ENCODE assay signal across 12 mouse cellular contexts in genomic region chr8:107386171-107386570, GRCm38 (mm10). TPM values are rescaled to one million over a fixed set of nuclear protein-coding genes. Genes with fewer than 3 reads are reported as not detected.
A peak's percentile ranks its signal among the peaks of the same experiment; 100 is the strongest.
DNase-seq lines count a peak whose midpoint lies in the region; ATAC-seq and TF ChIP-seq lines count a peak whose summit lies in the region.
"Had no signal": no experiment of that assay in that cellular context is flagged by ENCODE, and none has a peak within 500 bp of the region (broad histone marks: within the 10 kb centered on the region; RNA-seq: fewer than 3 reads in every experiment).

No protein-coding gene starts in this region.

- H3K4me3 ChIP-seq in kidney, adult 2 months (ENCODE audit: insufficient read depth, low read depth, low read length): no peak overlapping the region
- H3K4me3 ChIP-seq in G1E (ENCODE audit: low read depth, low read length): no peak overlapping the region
- H3K4me3 ChIP-seq: embryonic facial prominence, embryonic 13.5 days; left cerebral cortex, adult 2 months had no signal

- no peaks in the 10 kb centered on the region for H3K36me3 ChIP-seq in kidney, adult 2 months (ENCODE audit: control insufficient read depth, insufficient read depth, low read length)
- peaks cover 14% of the 10 kb centered on the region for H3K36me3 ChIP-seq in G1E (replicated peaks)
- H3K36me3 ChIP-seq: embryonic facial prominence, embryonic 13.5 days had no signal

- TF ChIP-seq CTCF in kidney, adult 2 months (conservative IDR thresholded peaks at IDR 0.05; ENCODE audit: insufficient read depth, insufficient read length, low read depth, low read length): no peak
- TF ChIP-seq CTCF in G1E (IDR thresholded peaks at IDR 0.05; ENCODE audit: low read depth, low read length): no peak

- no peaks in the 10 kb centered on the region for H3K27me3 ChIP-seq in kidney, adult 2 months (replicated peaks; ENCODE audit: control insufficient read depth, insufficient read depth, low read length)
- H3K27me3 ChIP-seq in G1E (ENCODE audit: insufficient read depth, low read length): peaks cover 4% of the 10 kb centered on the region; the same call in 1 of the 2 replicates
- H3K27me3 ChIP-seq: embryonic facial prominence, embryonic 13.5 days had no signal

- WGBS in kidney, adult 2 months: 29% methylated on average over 5 of the region's 5 CpGs

- intact Hi-C loops in heart, postnatal 36 days (cut with DNase I): no loop called here
- intact Hi-C loops in left cerebral cortex, postnatal 4 days (cut with DNase I): no loop called here

- peaks cover 16% of the 10 kb centered on the region for H3K4me1 ChIP-seq in kidney, adult 2 months (ENCODE audit: control insufficient read depth, insufficient read depth, low read length)
- H3K4me1 ChIP-seq in G1E (ENCODE audit: insufficient read depth, low read depth, low read length): peaks cover 45% of the 10 kb centered on the region

- no peak for TF ChIP-seq POLR2A in kidney, adult 2 months (IDR thresholded peaks at IDR 0.05; ENCODE audit: low read depth, low read length)

- no peaks in the 10 kb centered on the region for H3K9me3 ChIP-seq in G1E (replicated peaks)
- H3K9me3 ChIP-seq: embryonic facial prominence, embryonic 13.5 days had no signal

- DNase-seq in kidney, adult 2 months: peak; percentile 74
- no peak for DNase-seq in kidney, postnatal 4 days
- no peak for DNase-seq in G1E (ENCODE audit: low spot score)
- DNase-seq in c-Kit-positive CD71-positive TER-119-negative erythroid progenitor cells, embryonic 14.5 days (ENCODE audit: low read depth): peak; percentile 40
- peak; percentile 49 to 60 for DNase-seq in heart, postnatal 36 days
- no peak for DNase-seq in left cerebral cortex, postnatal 4 days
- no peak for DNase-seq in urinary bladder, postnatal 25 days (ENCODE audit: low spot score)
- DNase-seq: adrenal gland, postnatal 10 days; right cerebral cortex, adult 18-20 months had no signal

- peak; percentile 47 for ATAC-seq in G1E (ENCODE audit: extremely low read depth, insufficient number of reproducible peaks, low FRiP score, poor library complexity, severe bottlenecking)
- no peak for ATAC-seq in CD4-positive, CD25-positive, alpha-beta regulatory T cell, adult 4 months

- H3K27ac ChIP-seq in kidney, adult 2 months (ENCODE audit: insufficient read depth, low read depth, low read length): no peak overlapping the region
- H3K27ac ChIP-seq: embryonic facial prominence, embryonic 13.5 days; left cerebral cortex, adult 2 months had no signal

RNA-seq across cellular contexts. Expression of gene Nqo1, which starts 16.8 kb away (rescaled TPM):
- 41.0 and 42.9 TPM in 2 replicates for polyA plus RNA-seq in kidney, adult 2 months (2012; rRNA removed)
- total RNA-seq in G1E (2014; fragmentation: Nextera tagmentation) (3.2 and 5.6 TPM in 2 replicates), G1E (2017) (13.2 and 13.4 TPM in 2 replicates)
- 0.25 and 0.35 TPM in 2 replicates for polyA plus RNA-seq in G1E (2012)
- 10 to 100 TPM; 33.2 to 57.3 TPM for total RNA-seq in heart, postnatal 36 days (2021)
- 1 to 10 TPM; 1.0 to 1.3 TPM for polyA plus RNA-seq in CD4-positive, CD25-positive, alpha-beta regulatory T cell, adult 4 months (2017; shearing (Covaris generic))
- total RNA-seq in left cerebral cortex, postnatal 4 days (2021): 1 to 10 TPM; 2.5 to 2.7 TPM

RNA-seq across cellular contexts. Expression of gene Nob1, which starts 38.7 kb away (rescaled TPM):
- 23.1 and 25.6 TPM in 2 replicates for polyA plus RNA-seq in kidney, adult 2 months (2012; rRNA removed)
- total RNA-seq in G1E (2014; fragmentation: Nextera tagmentation): 58.9 and 59.1 TPM in 2 replicates
- total RNA-seq in G1E (2017): 37.3 and 46.0 TPM in 2 replicates
- polyA plus RNA-seq in G1E (2012): 57.2 and 76.6 TPM in 2 replicates
- 10 to 100 TPM; 21.6 to 24.1 TPM for total RNA-seq in heart, postnatal 36 days (2021)
- 10 to 100 TPM; 67.5 to 74.4 TPM for polyA plus RNA-seq in CD4-positive, CD25-positive, alpha-beta regulatory T cell, adult 4 months (2017; shearing (Covaris generic))
- 10 to 100 TPM; 41.8 to 45.6 TPM for total RNA-seq in left cerebral cortex, postnatal 4 days (2021)

RNA-seq across cellular contexts. Expression of gene Wwp2, which starts 50.0 kb away (rescaled TPM):
- 44.0 and 46.3 TPM in 2 replicates for polyA plus RNA-seq in kidney, adult 2 months (2012; rRNA removed)
- 65.9 and 77.5 TPM in 2 replicates for total RNA-seq in G1E (2014; fragmentation: Nextera tagmentation)
- 62.3 and 71.4 TPM in 2 replicates for total RNA-seq in G1E (2017)
- polyA plus RNA-seq in G1E (2012): 42.7 and 45.7 TPM in 2 replicates
- total RNA-seq in heart, postnatal 36 days (2021): 10 to 100 TPM; 23.9 to 26.1 TPM
- polyA plus RNA-seq in CD4-positive, CD25-positive, alpha-beta regulatory T cell, adult 4 months (2017; shearing (Covaris generic)): 100 to 1,000 TPM; 117 to 187 TPM
- total RNA-seq in left cerebral cortex, postnatal 4 days (2021): 10 to 100 TPM; 37.3 to 41.5 TPM

Comparison
In these comparisons a context has a peak if more than half of its experiments do, and no peak if none do; other contexts are left out.
1. DNase-seq: peak in kidney, adult 2 months (single experiment), c-Kit-positive CD71-positive TER-119-negative erythroid progenitor cells, embryonic 14.5 days (single experiment) and heart, postnatal 36 days (2 of 2); none in kidney, postnatal 4 days (0 of 2), G1E (single experiment), left cerebral cortex, postnatal 4 days (single experiment) and urinary bladder, postnatal 25 days (single experiment).